Mouse (Mus musculus): ENCODE measurements at regions not wholly inside any gene's neighbourhood (a gene's known extent, or its start where the extent isn't known, plus 50 kb on each side); places are given as distances from the start of the nearest gene placed in this dataset.

- DNase-seq (ENCODE audit: low spot score in 2 of 2) = no peak
Measured at GRCm38 (mm10) chr8:8186046-8186445, 475.0 kb downstream of the Efnb2 start.

GRCm38 (mm10) chr8:8183233-8183622, 477.8 kb downstream of the Efnb2 start:
- no peak for DNase-seq (ENCODE audit: low spot score in 2 of 2)

GRCm38 (mm10) chr8:8182616-8183232, 478.3 kb downstream of the Efnb2 start:
- DNase-seq (ENCODE audit: low spot score in 2 of 2) = no peak

- DNase-seq (ENCODE audit: low spot score in 2 of 2) = no peak
Measured at GRCm38 (mm10) chr8:8182108-8182507, 478.9 kb downstream of the Efnb2 start.

GRCm38 (mm10) chr8:8174286-8174685, 486.8 kb downstream of the Efnb2 start:
- DNase-seq (ENCODE audit: low spot score in 2 of 2) = no peak

- DNase-seq (ENCODE audit: low spot score in 2 of 2) = no peak
Measured at GRCm38 (mm10) chr8:8168674-8169073, 492.4 kb downstream of the Efnb2 start.

- no peak for DNase-seq (ENCODE audit: low spot score in 2 of 2)
Measured at GRCm38 (mm10) chr8:8168250-8168649, 492.8 kb downstream of the Efnb2 start.

- DNase-seq (ENCODE audit: low spot score in 2 of 2) = no peak
Measured at GRCm38 (mm10) chr8:8147527-8147926, 513.5 kb downstream of the Efnb2 start.

- no peak for DNase-seq (ENCODE audit: low spot score in 2 of 2)
Measured at GRCm38 (mm10) chr8:8142933-8143495, 518.0 kb downstream of the Efnb2 start.

- no peak for DNase-seq (ENCODE audit: low spot score in 2 of 2)
Measured at GRCm38 (mm10) chr8:8142461-8142860, 518.6 kb downstream of the Efnb2 start.

- no peak for DNase-seq (ENCODE audit: low spot score in 2 of 2)
Measured at GRCm38 (mm10) chr8:8139720-8140119, 521.3 kb downstream of the Efnb2 start.

GRCm38 (mm10) chr8:8133001-8133785, 527.8 kb downstream of the Efnb2 start:
- no peak for DNase-seq (ENCODE audit: low spot score in 2 of 2)

- DNase-seq (ENCODE audit: low spot score in 2 of 2) = no peak
Measured at GRCm38 (mm10) chr8:8131961-8132376, 529.1 kb downstream of the Efnb2 start.

- DNase-seq (ENCODE audit: low spot score in 2 of 2) = no peak
Measured at GRCm38 (mm10) chr8:8130806-8131205, 530.2 kb downstream of the Efnb2 start.

GRCm38 (mm10) chr8:8115595-8116429, 545.2 kb downstream of the Efnb2 start:
- no peak for DNase-seq (ENCODE audit: low spot score in 2 of 2)

- no peak for DNase-seq (ENCODE audit: low spot score in 2 of 2)
Measured at GRCm38 (mm10) chr8:8114604-8115003, 546.4 kb downstream of the Efnb2 start.

GRCm38 (mm10) chr8:8109785-8110350, 551.2 kb downstream of the Efnb2 start:
- DNase-seq (ENCODE audit: low spot score in 2 of 2) = no peak

- no peak for DNase-seq (ENCODE audit: low spot score in 2 of 2)
Measured at GRCm38 (mm10) chr8:8103492-8103891, 557.5 kb downstream of the Efnb2 start.

- DNase-seq (ENCODE audit: low spot score in 2 of 2) = no peak
Measured at GRCm38 (mm10) chr8:8102010-8102727, 558.9 kb downstream of the Efnb2 start.

GRCm38 (mm10) chr8:8092551-8092950, 568.5 kb downstream of the Efnb2 start:
- DNase-seq (ENCODE audit: low spot score in 2 of 2) = no peak

GRCm38 (mm10) chr8:8084652-8085051, 576.4 kb downstream of the Efnb2 start:
- DNase-seq (ENCODE audit: low spot score in 2 of 2) = no peak
